Mouse (Mus musculus) lung, postnatal 0 days (tissue): Measurements from ENCODE around the gene Ehmt2.

Experiments used
- CTCF ChIP-seq: IDR thresholded peaks from 2 replicates; pipeline ENCODE4 v1.5.1; 2016; ENCODE audit warnings: antibody characterized with exemption, mild to moderate bottlenecking
- EP300 ChIP-seq: IDR thresholded peaks from 2 replicates; pipeline ENCODE4 v1.6.1; 2016; ENCODE audit warnings: antibody characterized with exemption, mild to moderate bottlenecking, control low read depth

DNA sequence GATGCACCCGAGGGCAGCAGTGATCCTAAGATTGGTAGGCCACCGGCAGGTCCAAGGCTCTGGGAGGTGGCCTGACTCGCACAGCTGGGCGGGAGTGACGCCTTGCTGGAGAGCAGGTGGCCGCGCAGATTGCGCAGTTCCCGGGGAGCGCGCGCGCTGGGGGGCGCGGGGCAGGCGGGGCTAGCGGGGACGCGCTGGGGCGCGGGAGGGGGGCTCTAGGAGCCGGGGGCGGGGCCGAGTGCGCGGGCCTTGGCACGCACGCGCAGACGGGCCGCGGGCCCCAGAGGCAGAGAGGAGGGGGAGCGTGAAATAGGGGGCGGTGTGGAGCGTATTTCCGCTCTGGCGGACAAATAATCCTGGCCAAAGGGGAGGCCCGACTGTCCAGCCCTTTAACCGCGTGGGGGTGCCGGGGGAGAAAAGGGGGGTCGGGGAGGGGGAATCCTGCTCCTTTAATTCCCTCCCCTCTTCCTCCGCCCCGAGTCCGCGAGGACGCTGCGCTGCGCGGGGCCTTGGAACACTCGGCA is 4.1 kb upstream of the Ehmt2 start:
- TF ChIP-seq CTCF (no peak; the same call in 1 of the 2 replicates), EP300 (no peak)
